Mouse (Mus musculus) G1E-ER4 (cell line): ENCODE data around the gene Fgf15. TPM values are rescaled to one million over a fixed set of nuclear protein-coding genes. Genes with fewer than 3 reads are reported as not detected.

Experiments used
- GATA1 ChIP-seq: IDR thresholded peaks from one replicate; pipeline ENCODE4 v1.8.0; 2012; ENCODE audit warnings: low read length, inconsistent platforms
- polyA plus RNA-seq: library from polyadenylated mRNA; stranded (reverse); fragments of >175 nt; gene quantifications from 2 replicates; pipeline ENCODE4 v1.2.3, GENCODE M21; 2012

Fgf15 gene
- polyA plus RNA-seq, 1 experiment = 2.7 TPM

DNA sequence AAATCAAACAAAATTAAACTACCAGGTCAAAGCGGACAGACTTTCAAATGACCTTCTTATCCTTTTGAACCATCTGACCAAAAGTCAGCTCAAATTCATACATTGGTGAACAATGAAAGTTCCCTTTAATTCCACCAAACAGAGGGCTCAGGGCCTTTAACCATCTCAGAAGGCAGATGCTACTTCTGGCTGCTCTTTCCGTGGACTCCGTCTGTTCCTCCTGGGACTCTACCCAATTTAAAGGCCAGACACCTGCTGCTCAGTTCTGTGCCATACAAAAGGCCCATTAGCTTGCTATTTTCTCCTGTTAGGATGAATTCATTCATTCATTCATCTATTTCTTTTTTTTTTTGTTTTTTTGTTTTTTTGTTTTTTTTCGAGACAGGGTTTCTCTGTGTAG, 16.6 kb downstream of the Fgf15 start:
- no peak for TF ChIP-seq GATA1

DNA sequence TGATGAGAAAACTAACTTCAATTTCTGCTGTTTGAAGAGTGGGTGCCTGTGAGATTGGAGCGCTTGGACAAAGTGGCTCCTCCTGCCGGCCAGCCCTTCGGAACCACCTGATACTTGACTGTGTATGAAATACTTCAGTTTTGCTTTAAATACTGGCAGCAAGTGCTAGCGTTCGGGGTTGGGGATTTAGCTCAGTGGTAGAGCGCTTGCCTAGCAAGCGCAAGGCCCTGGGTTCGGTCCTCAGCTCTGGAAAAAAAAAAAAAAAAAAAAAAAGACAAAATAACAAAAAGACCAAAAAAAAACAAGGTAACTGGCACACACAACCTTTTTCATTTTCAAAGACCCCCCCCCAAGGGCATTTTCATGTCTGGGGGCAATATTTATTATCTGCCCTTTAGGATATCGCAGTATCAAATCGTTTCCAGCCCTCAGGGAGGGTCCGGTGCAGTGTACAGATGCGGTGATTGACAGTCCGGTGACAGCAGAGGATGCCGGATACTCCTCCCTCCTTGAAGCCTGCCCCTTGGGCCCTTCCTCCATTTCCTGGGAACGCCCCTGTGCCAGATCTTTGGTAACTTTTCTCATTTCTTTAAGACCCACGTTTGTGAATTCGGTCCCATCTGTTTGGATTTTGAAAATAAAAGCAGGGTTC, 18.1 kb downstream of the Fgf15 start:
- no peak for TF ChIP-seq GATA1

DNA sequence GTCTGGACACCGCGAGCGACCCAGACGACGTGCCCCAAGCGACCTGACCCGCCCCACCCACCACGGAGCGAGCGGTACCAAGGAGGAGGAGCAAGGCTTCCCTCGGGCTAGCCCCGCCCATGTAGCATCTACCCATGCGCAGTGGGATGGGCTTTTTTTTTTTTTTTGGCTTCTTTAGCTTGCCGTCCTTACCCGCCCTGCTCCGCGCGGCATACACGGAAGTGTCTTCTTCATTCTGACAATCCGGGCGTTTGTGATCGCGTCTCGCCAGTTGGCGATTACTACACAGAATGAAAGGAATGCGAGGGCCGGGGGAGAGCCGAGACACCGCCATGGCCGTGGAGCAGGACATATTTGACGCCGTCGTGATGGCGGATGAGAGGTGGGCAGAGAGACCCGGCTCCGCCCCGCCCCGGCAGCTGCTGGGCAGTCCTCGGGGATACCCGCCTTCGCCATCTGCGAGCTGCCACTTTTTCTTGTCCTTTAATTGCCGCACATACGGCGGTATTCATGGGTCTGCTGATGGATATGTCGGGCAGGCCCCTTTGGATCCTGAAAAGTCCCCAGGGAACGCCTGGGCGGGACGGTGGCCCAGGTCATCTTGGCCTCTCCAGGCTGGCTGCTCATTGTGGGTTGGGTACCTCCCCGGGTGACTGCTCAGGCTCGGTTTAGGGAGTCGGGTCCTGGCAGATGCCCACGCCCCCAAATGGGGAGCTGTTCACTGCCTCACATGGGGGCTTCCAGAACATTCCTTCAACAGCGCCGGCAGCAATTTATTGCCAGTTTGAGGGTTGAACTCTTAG, 18.8 kb downstream of the Fgf15 start, which contains the start of gene LTO1:
Gene LTO1 (plus strand): TSS at position 153 of the 803 bp plus-strand sequence.
- TF ChIP-seq GATA1 = no peak

DNA sequence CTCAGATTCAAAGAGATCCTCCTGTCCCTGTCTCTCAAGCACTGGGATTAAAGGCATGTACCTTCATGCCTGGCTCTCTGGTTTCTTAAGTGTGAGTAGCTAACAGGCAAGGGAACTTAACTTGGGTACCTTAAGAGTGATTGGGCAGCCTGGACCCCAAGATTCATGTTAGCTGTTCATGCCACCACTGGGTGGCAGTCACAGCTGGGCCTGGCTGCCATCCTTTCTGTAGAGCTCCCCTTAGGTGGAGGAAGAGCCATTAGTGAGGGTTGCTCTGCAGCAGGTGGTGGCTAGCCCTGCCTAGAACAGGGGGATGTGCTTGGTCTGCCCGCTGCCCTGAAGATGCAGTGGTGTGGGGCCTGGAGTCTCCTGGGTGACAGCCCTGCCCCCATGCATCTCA, 22.5 kb downstream of the Fgf15 start:
- TF ChIP-seq GATA1 = no peak

DNA sequence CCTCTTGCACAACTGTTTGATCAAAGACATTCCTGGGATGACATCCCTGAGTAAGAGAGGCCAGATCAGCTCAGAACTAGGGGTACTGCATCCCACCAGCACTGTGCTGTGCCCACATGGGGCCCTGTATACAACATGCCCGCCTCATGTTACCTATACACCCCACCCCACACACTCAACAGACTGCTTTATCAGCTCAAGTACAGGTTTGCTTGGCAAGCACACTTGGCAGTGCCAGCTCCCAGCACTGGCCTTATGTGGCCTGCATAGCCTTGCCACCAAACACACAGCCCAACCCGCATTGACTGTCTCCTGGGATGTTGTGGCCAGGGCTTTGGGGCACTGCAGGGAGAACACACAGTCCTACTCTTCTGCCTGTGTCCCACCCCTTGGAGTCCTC, 31.3 kb downstream of the Fgf15 start:
- TF ChIP-seq GATA1 = no peak

DNA sequence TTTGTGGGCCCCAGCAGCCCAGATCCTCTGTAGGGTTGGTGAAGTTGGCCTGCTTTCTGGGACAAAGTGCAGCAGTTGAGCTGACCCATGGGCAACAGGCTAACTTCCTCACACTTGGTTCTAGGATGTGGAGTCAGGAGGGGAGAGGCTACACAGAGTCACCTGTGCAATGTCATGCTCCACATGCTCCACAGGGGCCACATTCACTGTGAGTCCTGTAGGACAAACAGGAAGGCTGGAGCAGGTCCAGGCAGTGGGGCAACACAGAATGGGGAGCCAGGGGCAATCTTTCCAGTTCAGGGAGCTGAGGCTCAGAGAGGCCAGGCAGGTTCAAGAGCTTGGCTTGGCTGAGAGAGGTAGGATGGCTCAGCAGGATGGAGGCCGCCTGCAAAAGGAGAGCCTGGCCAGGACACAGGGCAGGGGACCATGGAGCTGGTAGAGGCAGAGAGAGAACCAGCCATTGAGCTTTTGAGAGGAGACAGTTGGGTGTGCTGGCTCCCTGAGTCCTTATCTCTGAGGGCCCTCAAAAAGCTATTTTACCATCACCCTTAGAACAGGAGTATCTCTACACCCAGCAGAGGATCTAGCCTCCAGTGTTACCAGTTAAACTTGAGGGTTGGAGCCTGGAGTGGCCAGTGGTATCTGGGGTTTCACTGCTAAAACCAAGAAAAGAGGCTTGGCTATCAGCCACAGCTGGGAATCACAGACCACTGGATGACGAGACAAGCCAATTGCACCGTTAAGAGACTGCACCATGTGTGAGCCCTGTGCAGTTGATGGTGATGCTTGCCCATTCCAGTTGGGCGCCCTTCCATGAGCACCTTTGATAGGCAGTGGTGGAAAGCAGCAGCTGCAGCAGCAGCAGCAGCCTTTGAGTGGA, 31.9 kb downstream of the Fgf15 start:
- no peak for TF ChIP-seq GATA1

DNA sequence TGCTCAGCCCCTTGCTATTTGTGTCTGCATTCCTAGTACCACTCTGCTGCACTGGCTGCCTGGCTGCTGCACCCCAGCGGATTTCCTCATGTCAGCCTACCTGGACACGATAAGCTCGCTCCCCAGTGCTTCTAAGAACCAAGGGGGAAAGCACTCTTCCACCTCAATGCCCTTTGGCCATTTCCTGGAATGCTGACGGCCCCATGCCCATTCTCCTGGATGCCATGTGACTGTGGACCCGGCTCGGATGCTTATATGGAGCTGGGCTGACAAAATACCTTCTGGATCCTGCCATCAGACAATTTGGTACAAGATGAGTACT, 32.5 kb downstream of the Fgf15 start:
- TF ChIP-seq GATA1 = no peak

DNA sequence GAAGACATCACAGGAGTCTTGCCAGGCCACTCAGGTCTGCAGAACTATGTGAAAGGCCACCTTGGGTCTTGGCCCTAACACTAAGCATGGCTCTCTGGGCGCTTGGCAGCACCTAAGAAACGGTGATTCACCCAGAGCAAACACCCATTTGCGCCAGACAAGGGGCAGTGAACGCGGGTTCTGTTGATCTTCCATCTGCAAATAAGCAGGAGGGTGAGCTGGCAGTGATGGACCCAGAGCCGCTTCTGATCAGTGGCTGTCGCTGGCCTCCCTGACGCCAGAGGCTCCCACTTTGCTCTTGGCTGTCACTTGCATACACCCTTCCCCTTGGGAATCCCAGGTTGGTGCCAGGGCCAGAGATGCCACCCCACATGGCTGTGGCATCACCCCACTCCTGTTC, 33.2 kb downstream of the Fgf15 start:
- no peak for TF ChIP-seq GATA1

DNA sequence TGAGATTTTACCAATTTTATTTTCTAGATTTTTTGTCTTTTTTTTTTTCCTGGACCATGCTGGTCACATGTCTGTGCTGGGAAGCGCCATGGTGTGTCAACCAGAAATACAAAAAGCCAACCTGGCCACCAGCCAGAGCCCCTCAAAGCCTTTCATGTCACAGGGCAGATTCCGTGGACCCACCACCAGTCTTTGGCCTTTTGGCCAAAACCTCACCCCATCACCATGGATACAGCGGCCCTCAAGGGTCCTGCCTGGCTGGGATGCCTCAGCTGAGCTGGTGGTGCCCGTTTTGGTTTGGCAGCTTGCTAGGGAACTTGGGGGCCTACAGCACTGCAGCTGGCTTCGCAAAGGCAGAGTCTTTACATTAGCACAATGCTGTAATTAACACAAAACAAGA, 33.6 kb downstream of the Fgf15 start:
- no peak for TF ChIP-seq GATA1

DNA sequence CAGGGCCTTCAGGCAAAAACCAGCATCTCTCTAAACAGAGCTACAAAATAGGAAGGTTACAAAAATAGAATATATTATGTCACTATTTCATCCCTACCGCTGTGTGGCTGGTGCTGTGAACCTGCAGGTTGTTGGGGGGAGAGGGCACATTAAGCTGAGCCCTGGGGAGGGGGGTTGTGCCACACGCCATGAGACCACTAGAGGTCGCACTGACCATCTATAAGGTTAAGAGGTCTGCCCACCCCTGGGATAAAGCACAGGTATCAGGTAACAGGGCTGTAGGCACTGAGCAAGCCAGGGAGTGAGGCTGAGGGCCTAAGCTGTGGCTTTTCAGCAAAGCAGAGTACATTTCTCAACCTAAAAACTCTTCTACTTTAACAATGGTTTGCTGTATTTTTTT, 35.4 kb downstream of the Fgf15 start:
- TF ChIP-seq GATA1 = no peak

DNA sequence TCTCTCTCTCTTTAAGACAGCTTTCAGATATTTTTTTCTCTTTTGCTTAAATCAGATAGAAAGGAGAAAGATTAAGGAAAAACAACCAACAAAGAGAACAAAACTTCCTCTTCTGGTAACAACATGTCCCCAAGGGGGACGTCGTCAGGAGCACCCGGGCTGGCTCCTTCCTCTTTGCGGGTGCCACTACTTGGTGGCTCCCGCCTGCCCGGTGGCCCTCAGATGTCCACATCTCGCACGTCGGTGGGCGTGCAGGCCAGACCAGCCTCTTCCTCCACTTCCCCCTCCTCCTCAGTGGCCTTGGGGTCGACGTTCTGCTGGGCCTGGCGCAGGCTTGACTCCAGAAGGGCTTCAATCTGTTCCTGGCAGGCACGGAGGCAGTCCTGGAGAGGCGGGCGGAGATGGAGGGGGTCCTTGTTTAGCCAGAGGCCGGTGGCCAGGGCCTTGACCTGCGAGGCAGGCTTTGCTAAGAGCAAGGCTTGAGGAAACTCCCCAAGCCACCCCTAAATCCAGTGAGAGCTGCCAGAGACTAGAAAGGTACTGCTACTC, 36.1 kb downstream of the Fgf15 start:
- no peak for TF ChIP-seq GATA1

DNA sequence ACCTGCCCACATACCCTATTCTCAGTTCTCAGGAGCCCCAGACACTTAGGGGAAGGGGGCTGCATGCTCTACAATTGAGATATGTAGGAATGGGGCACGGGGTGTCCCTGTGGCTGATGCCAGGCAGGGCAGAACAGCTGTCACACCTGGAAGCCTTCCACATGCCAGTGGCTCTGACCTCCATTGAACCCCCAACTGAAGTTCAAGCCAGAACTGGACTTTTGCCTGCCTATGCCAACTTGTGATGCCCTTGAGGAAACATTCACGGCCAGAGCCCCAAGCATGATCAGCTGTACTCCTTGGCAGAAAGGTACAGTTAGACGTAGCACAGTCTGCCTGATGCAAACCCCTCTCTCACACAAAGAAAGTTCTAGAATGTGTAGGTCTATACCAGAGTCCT, 37.0 kb downstream of the Fgf15 start:
- TF ChIP-seq GATA1 = no peak

DNA sequence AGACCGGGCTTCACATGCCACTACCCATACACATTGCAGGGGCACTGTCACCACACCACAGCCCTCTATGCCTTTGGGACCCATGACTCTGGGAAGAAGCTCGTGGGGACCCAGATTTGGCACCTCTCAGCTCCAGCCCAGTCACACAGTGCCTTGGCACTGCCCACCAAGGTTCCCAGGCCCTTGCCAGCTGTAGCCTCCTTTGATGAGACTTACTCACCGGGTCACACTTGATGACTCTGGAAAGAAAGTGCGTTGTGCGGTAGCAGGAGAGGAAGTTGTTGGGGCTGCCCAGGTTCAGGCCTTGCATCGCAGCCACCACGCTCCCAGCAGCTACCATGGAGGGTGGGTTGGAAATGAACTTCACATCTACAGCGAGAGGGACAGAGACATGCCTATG, 37.5 kb downstream of the Fgf15 start:
- TF ChIP-seq GATA1 = no peak

DNA sequence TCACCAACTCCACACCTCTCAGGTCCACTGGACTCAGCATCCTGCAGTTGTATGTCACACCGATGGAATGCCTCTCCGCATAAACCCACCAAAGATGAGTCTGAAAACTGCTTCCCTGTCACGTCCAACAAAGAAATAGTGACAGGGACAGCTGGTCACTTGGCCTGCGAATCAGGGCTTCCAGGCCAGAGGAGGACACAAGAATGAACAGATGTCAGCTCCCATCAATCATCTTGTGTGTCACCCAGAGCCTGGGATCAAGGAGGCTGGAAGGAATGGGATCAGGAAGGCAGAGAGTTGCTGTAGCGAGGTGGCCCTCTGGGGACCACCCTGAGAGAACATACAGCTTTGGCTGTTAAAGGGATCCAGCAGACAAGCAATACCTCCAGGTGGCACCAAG, 38.6 kb downstream of the Fgf15 start:
- no peak for TF ChIP-seq GATA1

DNA sequence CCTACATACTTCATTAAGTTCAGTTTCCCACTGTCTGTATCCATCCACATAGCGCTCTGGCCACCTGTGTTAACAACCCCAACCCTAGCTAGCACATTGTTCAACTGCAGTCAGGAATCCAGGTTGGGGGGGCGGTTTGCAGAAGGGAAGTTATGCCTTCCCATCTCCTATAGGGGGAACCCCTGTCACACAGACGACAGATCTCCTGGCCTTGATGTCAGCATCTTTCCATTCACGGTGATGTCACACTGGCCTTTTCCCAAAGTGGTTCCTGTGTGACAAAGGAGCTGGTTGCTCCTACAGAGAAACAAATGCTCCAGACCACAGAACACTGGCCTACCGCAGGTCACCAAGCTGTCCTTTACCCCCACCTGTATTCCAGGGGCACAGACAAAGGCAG, 39.2 kb downstream of the Fgf15 start:
- TF ChIP-seq GATA1 = no peak

DNA sequence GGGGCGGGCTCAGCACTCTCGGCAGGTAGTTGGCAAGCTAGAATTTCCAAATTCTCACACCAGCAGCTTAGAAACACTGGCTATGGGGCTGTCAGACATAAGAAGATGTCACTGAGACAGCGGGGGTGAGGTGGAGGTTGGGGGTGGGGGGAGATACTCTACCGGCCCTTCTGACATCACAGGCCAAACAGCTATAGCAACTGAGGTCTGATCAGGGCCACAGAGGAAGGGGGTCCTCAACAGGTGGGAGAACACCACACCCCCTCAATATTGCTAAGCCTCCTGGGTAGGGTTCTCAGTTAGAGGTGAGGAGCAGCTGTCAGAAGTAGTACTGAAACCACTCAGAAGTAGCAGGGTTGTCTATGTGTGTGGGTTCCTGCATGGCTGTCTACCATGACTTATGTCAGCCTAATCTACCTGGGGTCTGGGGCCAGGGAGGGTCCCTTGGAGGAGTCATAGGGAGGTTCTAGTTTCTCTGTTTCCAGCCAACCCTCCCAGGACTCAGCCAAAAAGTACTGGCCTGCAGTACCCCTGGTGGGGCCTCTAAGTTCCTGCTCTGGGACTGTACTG, 40.1 kb downstream of the Fgf15 start:
- no peak for TF ChIP-seq GATA1

DNA sequence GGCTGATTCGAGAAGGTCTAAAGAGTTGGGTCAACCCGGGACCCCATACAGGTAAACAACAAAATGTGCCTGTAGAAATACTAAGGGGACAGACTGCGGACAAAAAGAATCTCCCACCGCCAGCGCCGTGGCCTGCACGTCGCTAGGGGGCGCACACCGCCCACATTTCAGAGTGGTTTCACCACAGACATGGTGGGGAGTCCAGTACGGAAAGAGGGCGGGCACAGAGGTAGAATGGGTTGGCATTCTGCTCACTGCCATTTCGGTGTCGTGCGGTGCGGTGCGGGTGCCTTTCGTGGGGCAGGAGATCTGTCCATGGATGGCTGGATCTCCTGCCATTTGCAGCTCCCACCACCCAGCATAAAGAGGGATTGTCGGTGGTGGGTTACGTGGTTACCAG, 41.2 kb downstream of the Fgf15 start:
- no peak for TF ChIP-seq GATA1
